Mouse (Mus musculus) myocyte (in vitro differentiated cells): Measurements from ENCODE around the gene Asns. TPM values are rescaled to one million over a fixed set of nuclear protein-coding genes. Genes with fewer than 3 reads are reported as not detected.

Experiments
- H3K27me3 ChIP-seq: one replicate; pipeline ENCODE4 v1.6.1; 2011; ENCODE audit not compliant: control insufficient read depth, insufficient read depth, insufficient read length
- H3K36me3 ChIP-seq: one replicate; pipeline ENCODE4 v1.6.1; 2011; ENCODE audit not compliant: control insufficient read depth, insufficient read depth
- H3K4me2 ChIP-seq: one replicate; pipeline ENCODE4 v1.6.1; 2011; ENCODE audit warnings: low read depth, control low read depth
- H3K4me3 ChIP-seq: one replicate; pipeline ENCODE4 v1.5.1; 2011; ENCODE audit warnings: mild to moderate bottlenecking, control low read depth, moderate library complexity
- H3K79me2 ChIP-seq: one replicate; pipeline ENCODE4 v1.6.1; 2011; ENCODE audit not compliant: control insufficient read depth, insufficient read depth
- H3ac ChIP-seq: one replicate; pipeline ENCODE4 v1.6.1; 2011; ENCODE audit not compliant: control insufficient read depth, insufficient read length
- CEBPB ChIP-seq: IDR thresholded peaks from 2 replicates; pipeline ENCODE4 v1.6.1; 2011; ENCODE audit warnings: mild to moderate bottlenecking, moderate library complexity; ENCODE audit not compliant: poor library complexity, insufficient read depth, severe bottlenecking
- E2F4 ChIP-seq: IDR thresholded peaks from one replicate; pipeline ENCODE4 v1.6.1; 2011; ENCODE audit warnings: mild to moderate bottlenecking, control low read depth, moderate library complexity; ENCODE audit not compliant: insufficient read depth
- MAX ChIP-seq: IDR thresholded peaks from one replicate; pipeline ENCODE4 v1.6.1; 2011; ENCODE audit warnings: low read depth, mild to moderate bottlenecking, control low read depth
- MYOD1 ChIP-seq, 3 experiments: IDR thresholded peaks; one replicate each; pipeline ENCODE4 v1.6.1; 2011; ENCODE audit warnings: control low read depth in 2 of 3, low read depth in 2 of 3, mild to moderate bottlenecking in 2 of 3, moderate library complexity in 1 of 3; ENCODE audit not compliant: insufficient read length in 2 of 3, control insufficient read depth in 1 of 3
- MYOG ChIP-seq, 3 experiments: IDR thresholded peaks; one replicate each; pipeline ENCODE4 v1.6.1; 2011; ENCODE audit warnings: control low read depth in 2 of 3, low read depth in 2 of 3, mild to moderate bottlenecking in 2 of 3; ENCODE audit not compliant: insufficient read length in 2 of 3, control insufficient read depth in 1 of 3, insufficient read depth in 1 of 3
- POLR2A ChIP-seq: IDR thresholded peaks from one replicate; pipeline ENCODE4 v1.6.1; 2011; ENCODE audit warnings: low read depth, mild to moderate bottlenecking, control low read depth, moderate library complexity; ENCODE audit not compliant: insufficient read length
- POLR2AphosphoS2 ChIP-seq: IDR thresholded peaks from one replicate; pipeline ENCODE4 v1.6.1; 2011; ENCODE audit warnings: low read depth, control low read depth; ENCODE audit not compliant: insufficient read length
- REST ChIP-seq: IDR thresholded peaks from one replicate; pipeline ENCODE4 v1.6.1; 2011; ENCODE audit warnings: mild to moderate bottlenecking, control low read depth, moderate library complexity; ENCODE audit not compliant: insufficient read depth, insufficient read length
- SRF ChIP-seq: IDR thresholded peaks from one replicate; pipeline ENCODE4 v1.6.1; 2011; ENCODE audit warnings: low read depth; ENCODE audit not compliant: control insufficient read depth, insufficient read length
- TCF12 ChIP-seq: IDR thresholded peaks from one replicate; pipeline ENCODE4 v1.6.1; 2011; ENCODE audit warnings: mild to moderate bottlenecking, control low read depth; ENCODE audit not compliant: poor library complexity, insufficient read depth, severe bottlenecking
- TCF3 ChIP-seq: IDR thresholded peaks from one replicate; pipeline ENCODE4 v1.6.1; 2011; ENCODE audit warnings: low read depth, control low read depth; ENCODE audit not compliant: insufficient read length
- USF1 ChIP-seq: IDR thresholded peaks from one replicate; pipeline ENCODE4 v1.6.1; 2011; ENCODE audit warnings: low read depth, mild to moderate bottlenecking, control low read depth, moderate library complexity
- polyA plus RNA-seq: library from polyadenylated mRNA; unstranded; fragments of >200 nt; fragmentation: generic; extraction: Trizol; gene quantifications from one replicate; pipeline ENCODE4 v1.2.1, GENCODE M21; 2012; ENCODE audit warnings: missing spikeins

Gene Asns
- 434 TPM for polyA plus RNA-seq

GRCm38 (mm10) chr6:7692884-7693585, at the start of gene Asns:
Gene Asns (minus strand): TSS chr6:7693254.
- H3K27me3 ChIP-seq, result no peaks in the 10 kb centered on the region
- peaks cover 45% of the 10 kb centered on the region for H3K79me2 ChIP-seq
- peaks cover 15% of the 10 kb centered on the region for H3K36me3 ChIP-seq
- peak within 1 kb of the TSS; percentile 68 for H3K4me3 ChIP-seq
- peak; percentile 88 for TF ChIP-seq POLR2AphosphoS2
- TF ChIP-seq MYOG (IDR thresholded peaks at IDR 0.05; ENCODE audit: control insufficient read depth in 1 of 3, insufficient read depth in 1 of 3, insufficient read length in 2 of 3, low read depth in 2 of 3), result peak in 1 of 3 experiments; percentile 39
- no peak for TF ChIP-seq TCF3
- TF ChIP-seq POLR2A, result peak; percentile 90
- peak; percentile 65 for TF ChIP-seq MAX
- no peak for TF ChIP-seq E2F4
- TF ChIP-seq USF1, result no peak
- peak; percentile 77 for TF ChIP-seq CEBPB
- TF ChIP-seq REST, result peak; percentile 13
- no peak for TF ChIP-seq TCF12
- TF ChIP-seq MYOD1 (IDR thresholded peaks at IDR 0.05; ENCODE audit: control insufficient read depth in 1 of 3, insufficient read length in 2 of 3, low read depth in 2 of 3), result peak in 1 of 3 experiments; percentile 9
- H3ac ChIP-seq, result peak within 1 kb of the TSS; percentile 47
- peak within 1 kb of the TSS; percentile 83 for H3K4me2 ChIP-seq

GRCm38 (mm10) chr6:7741721-7742120, 48.7 kb upstream of the Asns start:
- no peaks in the 10 kb centered on the region for H3K27me3 ChIP-seq
- TF ChIP-seq MYOD1 (IDR thresholded peaks at IDR 0.05; ENCODE audit: control insufficient read depth in 1 of 3, insufficient read length in 2 of 3, low read depth in 2 of 3), result no peak
- no peak for TF ChIP-seq CEBPB
- no peak for TF ChIP-seq TCF12
- TF ChIP-seq REST, result no peak
- no peak for TF ChIP-seq MAX
- no peak for TF ChIP-seq POLR2AphosphoS2
- TF ChIP-seq USF1, result no peak
- no peak for TF ChIP-seq SRF
- TF ChIP-seq MYOG (IDR thresholded peaks at IDR 0.05; ENCODE audit: control insufficient read depth in 1 of 3, insufficient read depth in 1 of 3, insufficient read length in 2 of 3, low read depth in 2 of 3), result no peak
- TF ChIP-seq E2F4, result no peak
- no peak for TF ChIP-seq TCF3
- no peak for TF ChIP-seq POLR2A
- no peak overlapping the region for H3K4me2 ChIP-seq
- no peaks in the 10 kb centered on the region for H3K36me3 ChIP-seq
- H3K79me2 ChIP-seq, result no peaks in the 10 kb centered on the region
- no peak overlapping the region for H3K4me3 ChIP-seq
- no peak overlapping the region for H3ac ChIP-seq

- H3K4me2 ChIP-seq, result no peak overlapping the region
- no peaks in the 10 kb centered on the region for H3K79me2 ChIP-seq
- no peak overlapping the region for H3K4me3 ChIP-seq
- TF ChIP-seq SRF, result no peak
- 0 out of 2 replicates have a peak, but pooled peaks have one; percentile 11 for TF ChIP-seq CEBPB
- H3ac ChIP-seq, result no peak overlapping the region
- no peaks in the 10 kb centered on the region for H3K36me3 ChIP-seq
- no peaks in the 10 kb centered on the region for H3K27me3 ChIP-seq
These were observed 44.8 kb upstream of the Asns start for GRCm38 (mm10) chr6:7737842-7738241.

GRCm38 (mm10) chr6:7732754-7733708, 40.0 kb upstream of the Asns start:
- H3K27me3 ChIP-seq, result no peaks in the 10 kb centered on the region
- TF ChIP-seq CEBPB (peak; percentile 57; the same call in 1 of the 2 replicates), REST (no peak)
- no peaks in the 10 kb centered on the region for H3K79me2 ChIP-seq
- H3K4me3 ChIP-seq, result no peak overlapping the region
- H3ac ChIP-seq, result no peak overlapping the region
- H3K4me2 ChIP-seq, result no peak overlapping the region
- no peaks in the 10 kb centered on the region for H3K36me3 ChIP-seq

GRCm38 (mm10) chr6:7732097-7732496, 39.0 kb upstream of the Asns start:
- TF ChIP-seq REST (no peak), E2F4 (no peak), MYOD1 (IDR thresholded peaks at IDR 0.05; ENCODE audit: control insufficient read depth in 1 of 3, insufficient read length in 2 of 3, low read depth in 2 of 3) (no peak), TCF12 (no peak), MAX (no peak), CEBPB (no peak), SRF (no peak), POLR2A (no peak), USF1 (no peak), TCF3 (no peak), MYOG (IDR thresholded peaks at IDR 0.05; ENCODE audit: control insufficient read depth in 1 of 3, insufficient read depth in 1 of 3, insufficient read length in 2 of 3, low read depth in 2 of 3) (no peak), POLR2AphosphoS2 (no peak)
- no peaks in the 10 kb centered on the region for H3K79me2 ChIP-seq
- H3K36me3 ChIP-seq, result no peaks in the 10 kb centered on the region
- H3K4me3 ChIP-seq, result no peak overlapping the region
- H3ac ChIP-seq, result no peak overlapping the region
- H3K27me3 ChIP-seq, result no peaks in the 10 kb centered on the region
- no peak overlapping the region for H3K4me2 ChIP-seq
